8 mouse cellular contexts compared by ENCODE assay signal in genomic region chr16:13022875-13023274, GRCm38 (mm10).
DNase-seq lines count a peak whose midpoint lies in the region; ATAC-seq lines count a peak whose summit lies in the region.

No protein-coding gene starts in this region.

- ATAC-seq in granulocyte monocyte progenitor cell, adult 5-6 weeks (replicated peaks; ENCODE audit: poor library complexity, severe bottlenecking), result peak; percentile 63; the same call in 1 of the 2 replicates

- peak; percentile 18 for DNase-seq in heart, postnatal 4 days
- DNase-seq in heart, adult 9 months (ENCODE audit: low spot score in 2 of 2), result no peak
- DNase-seq in 3T3-L1 (ENCODE audit: low read depth, low spot score), result peak; percentile 53
- peak; percentile 52 for DNase-seq in ES-CJ7 (ENCODE audit: low read depth, low spot score)
- peak; percentile 39 for DNase-seq in thymus, postnatal 0 days (ENCODE audit: low spot score)
- DNase-seq in gastrocnemius, postnatal 4 days (ENCODE audit: low spot score in 2 of 2), result no peak
- DNase-seq in urinary bladder, adult 18-20 months (ENCODE audit: low spot score in 2 of 2), result no peak

Comparison
In these comparisons a context has a peak if more than half of its experiments do, and no peak if none do; other contexts are left out.
1. DNase-seq: peak in heart, postnatal 4 days (single experiment), 3T3-L1 (single experiment), ES-CJ7 (single experiment) and thymus, postnatal 0 days (single experiment); none in heart, adult 9 months (0 of 2), gastrocnemius, postnatal 4 days (0 of 2) and urinary bladder, adult 18-20 months (0 of 2).